Mouse (Mus musculus) hindbrain, embryonic 11.5 days (tissue): ENCODE data around the gene Gm17631. TPM values are rescaled to one million over a fixed set of nuclear protein-coding genes. Genes with fewer than 3 reads are reported as not detected.
"Not testable (repeated sequence)": the region's sequence is repeated elsewhere in the genome, so short reads cannot be mapped to it uniquely, and the experiment has no call there.

Experiments
- ATAC-seq: fragments of 200-750 bp; cut with Nextera tagmentation; 2 replicates; pipeline ENCODE4 v1.8.0; 2017; ENCODE audit warnings: mild to moderate bottlenecking, moderate TSS enrichment, moderate library complexity; ENCODE audit not compliant: low FRiP score
- DNase-seq: peaks from one replicate; pipeline ENCODE4 v3.0.0-alpha.2; 2015; ENCODE audit warnings: low spot score
- H3K27ac ChIP-seq: fragments of 300-500 bp; sonication (generic); 2 replicates; pipeline ENCODE4 v1.5.1; 2014; ENCODE audit warnings: mild to moderate bottlenecking, low read depth, low read length
- H3K27me3 ChIP-seq: fragments of 300-500 bp; sonication (generic); 2 replicates; pipeline ENCODE4 v1.6.1; 2014; ENCODE audit warnings: mild to moderate bottlenecking, low read length, moderate library complexity, mixed read lengths; ENCODE audit not compliant: control insufficient read depth, insufficient read depth
- H3K36me3 ChIP-seq: fragments of 300-500 bp; sonication (generic); 2 replicates; pipeline ENCODE4 v1.6.1; 2014; ENCODE audit warnings: mild to moderate bottlenecking, low read length, moderate library complexity, mixed read lengths; ENCODE audit not compliant: control insufficient read depth, insufficient read depth
- H3K4me1 ChIP-seq: fragments of 300-500 bp; sonication (generic); replicated peaks from 2 replicates; pipeline ENCODE4 v1.6.1; 2014; ENCODE audit warnings: low read length, mixed read lengths; ENCODE audit not compliant: control insufficient read depth, insufficient read depth
- H3K4me2 ChIP-seq: fragments of 300-500 bp; sonication (generic); replicated peaks from 2 replicates; pipeline ENCODE4 v1.6.1; 2014; ENCODE audit warnings: mild to moderate bottlenecking, low read depth, low read length
- H3K4me3 ChIP-seq: fragments of 300-500 bp; sonication (generic); 2 replicates; pipeline ENCODE4 v1.5.1; 2014; ENCODE audit warnings: low read depth, low read length
- H3K9ac ChIP-seq: fragments of 300-500 bp; sonication (generic); 2 replicates; pipeline ENCODE4 v1.6.1; 2014; ENCODE audit warnings: low read depth, low read length
- H3K9me3 ChIP-seq: fragments of 300-500 bp; sonication (generic); 2 replicates; pipeline ENCODE4 v1.6.1; 2016; ENCODE audit warnings: low read length; ENCODE audit not compliant: control insufficient read depth
- WGBS: fragments of 180-500 bp; shearing (Covaris S2); extraction: QIAGEN DNeasy Blood & Tissue Kit; methylation state at CpG from one replicate; pipeline ENCODE4 v1.1.7; 2014; 5-methylcytosine and 5-hydroxymethylcytosine counted together
- polyA plus RNA-seq: library from polyadenylated mRNA; unstranded; fragments of >200 nt; fragmentation: Nextera tagmentation; extraction: Ambion mirVana; gene quantifications from 2 replicates; pipeline ENCODE4 v1.2.1, GENCODE M21; 2014

The Gm17631 gene
- not detected in 2 replicates for polyA plus RNA-seq

DNA sequence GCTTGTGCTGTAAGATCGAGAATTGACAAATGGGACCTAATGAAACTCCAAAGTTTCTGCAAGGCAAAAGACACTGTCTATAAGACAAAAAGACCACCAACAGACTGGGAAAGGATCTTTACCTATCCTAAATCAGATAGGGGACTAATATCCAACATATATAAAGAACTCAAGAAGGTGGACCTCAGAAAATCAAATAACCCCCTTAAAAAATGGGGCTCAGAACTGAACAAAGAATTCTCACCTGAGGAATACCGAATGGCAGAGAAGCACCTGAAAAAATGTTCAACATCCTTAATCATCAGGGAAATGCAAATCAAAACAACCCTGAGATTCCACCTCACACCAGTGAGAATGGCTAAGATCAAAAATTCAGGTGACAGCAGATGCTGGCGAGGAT, at the start of gene Gm17631:
Gene Gm17631 (plus strand): TSS at position 301 of the 400 bp plus-strand sequence.
- H3K27ac ChIP-seq, H3K36me3 ChIP-seq, H3K4me1 ChIP-seq, H3K9ac ChIP-seq, H3K4me3 ChIP-seq, H3K27me3 ChIP-seq, DNase-seq, H3K9me3 ChIP-seq, ATAC-seq, H3K4me2 ChIP-seq: not testable (repeated sequence)
- no CpG with 5 or more reads among the region's 3 CpGs for WGBS

GRCm38 (mm10) chr6:129817731-129818130, 44.7 kb upstream of the Gm17631 start:
- no peaks in the 10 kb centered on the region for H3K27me3 ChIP-seq
- H3K9ac ChIP-seq = no peak overlapping the region
- no peak overlapping the region for H3K4me3 ChIP-seq
- no peak overlapping the region for H3K27ac ChIP-seq
- H3K4me2 ChIP-seq = no peak overlapping the region
- H3K9me3 ChIP-seq = no peaks in the 10 kb centered on the region
- 64% methylated on average over 3 of the region's 3 CpGs for WGBS
- ATAC-seq (no peak), DNase-seq (no peak)
- no peaks in the 10 kb centered on the region for H3K4me1 ChIP-seq
- no peaks in the 10 kb centered on the region for H3K36me3 ChIP-seq

GRCm38 (mm10) chr6:129824004-129824403, 38.4 kb upstream of the Gm17631 start:
- Histone ChIP-seq H3K9ac (no peak overlapping the region), H3K4me3 (no peak overlapping the region), H3K4me2 (no peak overlapping the region), H3K9me3 (0 out of 2 replicates have a peak, but pooled peaks cover 3% of the 10 kb centered on the region), H3K4me1 (no peaks in the 10 kb centered on the region), H3K36me3 (no peaks in the 10 kb centered on the region), H3K27me3 (no peaks in the 10 kb centered on the region), H3K27ac (no peak overlapping the region)
- 89% methylated on average over 1 of the region's 1 CpGs for WGBS
- no peak for DNase-seq
- ATAC-seq = no peak

GRCm38 (mm10) chr6:129825559-129825958, 36.9 kb upstream of the Gm17631 start:
- Histone ChIP-seq H3K4me2 (no peak overlapping the region), H3K36me3 (no peaks in the 10 kb centered on the region), H3K27ac (no peak overlapping the region), H3K4me3 (no peak overlapping the region), H3K9me3 (0 out of 2 replicates have a peak, but pooled peaks cover 3% of the 10 kb centered on the region), H3K4me1 (no peaks in the 10 kb centered on the region), H3K27me3 (no peaks in the 10 kb centered on the region), H3K9ac (no peak overlapping the region)
- DNase-seq (no peak), ATAC-seq (no peak)
- WGBS = 83% methylated on average over 1 of the region's 1 CpGs

DNA sequence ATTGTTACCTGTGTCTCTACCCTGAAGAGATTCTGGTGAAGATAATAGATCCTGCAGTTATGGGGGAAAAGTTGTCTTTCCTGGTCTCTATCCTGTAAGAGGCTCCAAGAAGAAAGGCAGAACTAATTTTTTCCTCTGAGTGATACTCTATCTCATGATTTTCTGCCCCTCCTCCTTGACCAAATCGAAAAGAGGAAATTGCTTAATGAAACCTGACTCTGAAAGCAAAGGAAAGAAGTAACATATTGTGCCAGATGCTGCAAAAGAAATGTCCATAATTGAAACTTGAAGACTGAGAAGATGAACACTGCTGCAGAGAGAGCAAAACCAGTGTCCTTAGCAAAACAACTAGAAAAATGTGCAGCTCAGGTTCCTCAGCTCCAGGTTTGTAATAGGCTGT, 14.1 kb downstream of the Gm17631 start, which contains the start of gene Klra17:
Gene Klra17 (minus strand): TSS at position 124 of the 400 bp plus-strand sequence.
- Histone ChIP-seq H3K27ac (no peak within 1 kb of the TSS), H3K9ac (no peak within 1 kb of the TSS), H3K4me3 (no peak within 1 kb of the TSS), H3K4me2 (no peak within 1 kb of the TSS), H3K9me3 (no peaks in the 10 kb centered on the region), H3K27me3 (no peaks in the 10 kb centered on the region), H3K4me1 (no peaks in the 10 kb centered on the region), H3K36me3 (no peaks in the 10 kb centered on the region)
- 56% methylated on average over 1 of the region's 1 CpGs for WGBS
- DNase-seq (no peak), ATAC-seq (no peak)

DNA sequence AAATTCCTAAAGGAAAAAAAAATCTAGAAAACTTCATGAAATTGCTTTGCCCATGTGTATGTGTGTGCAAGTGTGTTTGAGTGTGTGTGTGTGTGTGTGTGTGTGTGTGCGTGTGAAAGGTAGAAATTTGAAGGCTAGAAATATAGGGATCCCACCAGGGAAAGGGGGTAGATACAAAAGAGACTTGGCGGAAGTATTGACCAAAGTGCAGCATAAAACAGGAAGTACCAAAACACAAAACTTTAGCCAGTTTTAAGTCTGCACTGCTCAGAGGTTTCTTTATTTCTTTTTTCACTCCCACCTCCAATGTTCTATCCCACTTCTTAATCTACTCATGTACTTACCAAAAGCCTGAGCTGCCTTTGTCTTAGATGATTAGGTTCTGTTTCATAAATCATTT, 20.1 kb downstream of the Gm17631 start:
- Histone ChIP-seq H3K4me3 (no peak overlapping the region), H3K27me3 (no peaks in the 10 kb centered on the region), H3K4me1 (no peaks in the 10 kb centered on the region), H3K9me3 (no peaks in the 10 kb centered on the region), H3K27ac (no peak overlapping the region), H3K36me3 (no peaks in the 10 kb centered on the region), H3K4me2 (no peak overlapping the region), H3K9ac (no peak overlapping the region)
- ATAC-seq (no peak), DNase-seq (no peak)
- WGBS = 85% methylated on average over 2 of the region's 2 CpGs

Other genes with a start within 250 kb of the Gm17631 start
- 0.25 and 0.28 TPM in 2 replicates for gene Klrk1, start 238.8 kb upstream of the Gm17631 start, polyA plus RNA-seq
- not detected in 2 replicates for gene Klrc3, start 219.3 kb upstream of the Gm17631 start, polyA plus RNA-seq
- not detected in 2 replicates for gene Klrc2, start 202.0 kb upstream of the Gm17631 start, polyA plus RNA-seq
- gene Klrc1, start 183.7 kb upstream of the Gm17631 start, polyA plus RNA-seq = not detected in 2 replicates
- gene Klri1, start 145.5 kb upstream of the Gm17631 start, polyA plus RNA-seq = not detected in 2 replicates
- gene Klri2, start 122.2 kb upstream of the Gm17631 start, polyA plus RNA-seq = not detected in 2 replicates
- gene Gm156, start 78.4 kb upstream of the Gm17631 start, polyA plus RNA-seq = not detected in 2 replicates
- not detected in 2 replicates for gene Klra17, start 14.0 kb downstream of the Gm17631 start, polyA plus RNA-seq
- not detected in 2 replicates for gene Klra5, start 55.0 kb downstream of the Gm17631 start, polyA plus RNA-seq
- gene Klra6, start 164.3 kb downstream of the Gm17631 start, polyA plus RNA-seq = not detected in 2 replicates
- gene Klra4, start 204.6 kb downstream of the Gm17631 start, polyA plus RNA-seq = not detected in 2 replicates